In the genomic region with DNA sequence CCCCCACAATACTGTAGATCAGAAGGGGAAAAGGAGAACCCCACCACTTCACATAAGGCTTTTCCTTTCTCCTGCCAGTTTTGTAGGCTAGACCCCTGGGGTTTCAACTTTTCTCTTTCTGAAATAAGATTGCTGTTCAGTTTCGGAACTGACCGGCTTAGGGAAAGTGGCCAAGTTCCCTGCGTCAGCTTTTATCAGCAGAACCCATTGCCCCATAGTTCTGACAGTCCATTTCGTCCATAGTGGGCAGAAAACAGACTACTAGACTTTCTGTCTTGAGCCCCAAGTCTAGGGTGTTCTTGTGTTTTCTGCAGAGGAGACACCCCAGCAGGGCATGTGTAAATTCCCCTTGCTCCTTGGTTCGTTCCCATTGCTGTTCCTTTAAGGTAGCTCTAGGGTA, we compare ENCODE assay signal across 7 mouse cellular contexts.
DNase-seq lines count a peak whose midpoint lies in the region; ATAC-seq and TF ChIP-seq lines count a peak whose summit lies in the region.

No protein-coding gene starts in this region.

- no peaks in the 10 kb centered on the region for H3K27me3 ChIP-seq in lung, embryonic 14.5 days (ENCODE audit: insufficient read depth, low read length)
- H3K27me3 ChIP-seq in forebrain, embryonic 13.5 days, result no peaks in the 10 kb centered on the region
- no peaks in the 10 kb centered on the region for H3K27me3 ChIP-seq in limb, embryonic 13.5 days
- H3K27me3 ChIP-seq in neural tube, embryonic 14.5 days (ENCODE audit: control insufficient read depth, insufficient read depth, low read length), result no peaks in the 10 kb centered on the region

- H3K4me2 ChIP-seq in lung, embryonic 14.5 days, result peak overlapping the region; percentile 94
- H3K4me2 ChIP-seq in forebrain, embryonic 13.5 days, result peak overlapping the region; percentile 95
- peak overlapping the region; percentile 94 for H3K4me2 ChIP-seq in limb, embryonic 13.5 days (replicated peaks)
- peak overlapping the region; percentile 94 for H3K4me2 ChIP-seq in neural tube, embryonic 14.5 days (ENCODE audit: low read depth, low read length)

- H3K27ac ChIP-seq in lung, embryonic 14.5 days (ENCODE audit: low read depth), result no peak overlapping the region
- H3K27ac ChIP-seq in forebrain, embryonic 13.5 days, result no peak overlapping the region
- H3K27ac ChIP-seq in limb, embryonic 13.5 days, result no peak overlapping the region
- H3K27ac ChIP-seq in neural tube, embryonic 14.5 days (ENCODE audit: low read depth, low read length), result no peak overlapping the region

- no peaks in the 10 kb centered on the region for H3K9me3 ChIP-seq in lung, embryonic 14.5 days (ENCODE audit: low read depth, low read length)
- no peaks in the 10 kb centered on the region for H3K9me3 ChIP-seq in forebrain, embryonic 13.5 days (replicated peaks)
- no peaks in the 10 kb centered on the region for H3K9me3 ChIP-seq in limb, embryonic 13.5 days
- no peaks in the 10 kb centered on the region for H3K9me3 ChIP-seq in neural tube, embryonic 14.5 days (ENCODE audit: control insufficient read depth, low read length)

- no peak overlapping the region for H3K4me3 ChIP-seq in lung, embryonic 14.5 days (ENCODE audit: low read depth, low read length)
- peak overlapping the region; percentile 76 for H3K4me3 ChIP-seq in forebrain, embryonic 13.5 days
- peak overlapping the region; percentile 75 for H3K4me3 ChIP-seq in limb, embryonic 13.5 days
- H3K4me3 ChIP-seq in neural tube, embryonic 14.5 days (ENCODE audit: low read depth, low read length), result no peak overlapping the region

- peaks cover 15% of the 10 kb centered on the region for H3K4me1 ChIP-seq in lung, embryonic 14.5 days (ENCODE audit: insufficient read depth)
- peaks cover 37% of the 10 kb centered on the region for H3K4me1 ChIP-seq in forebrain, embryonic 13.5 days
- H3K4me1 ChIP-seq in limb, embryonic 13.5 days, result peaks cover 51% of the 10 kb centered on the region
- H3K4me1 ChIP-seq in neural tube, embryonic 14.5 days (ENCODE audit: control insufficient read depth, insufficient read depth, low read length), result peaks cover 8% of the 10 kb centered on the region

- DNase-seq in lung, embryonic 14.5 days, result no peak
- no peak for DNase-seq in lung, postnatal 36 days
- DNase-seq in thymus, postnatal 36 days, result no peak
- no peak for DNase-seq in urinary bladder, postnatal 10 days (ENCODE audit: low spot score)

- H3K36me3 ChIP-seq in lung, embryonic 14.5 days (ENCODE audit: insufficient read depth), result no peaks in the 10 kb centered on the region
- H3K36me3 ChIP-seq in forebrain, embryonic 13.5 days (ENCODE audit: poor library complexity, severe bottlenecking), result no peaks in the 10 kb centered on the region
- H3K36me3 ChIP-seq in limb, embryonic 13.5 days, result no peaks in the 10 kb centered on the region
- H3K36me3 ChIP-seq in neural tube, embryonic 14.5 days (ENCODE audit: control insufficient read depth, insufficient read depth, low read length), result no peaks in the 10 kb centered on the region

- 50% methylated on average over 5 of the region's 5 CpGs for WGBS in lung, embryonic 14.5 days
- 52% methylated on average over 5 of the region's 5 CpGs for WGBS in forebrain, embryonic 13.5 days
- WGBS in limb, embryonic 13.5 days, result 54% methylated on average over 5 of the region's 5 CpGs
- WGBS in neural tube, embryonic 14.5 days, result 70% methylated on average over 5 of the region's 5 CpGs

- TF ChIP-seq CTCF in lung, embryonic 14.5 days (IDR thresholded peaks at IDR 0.05; ENCODE audit: low read depth), result no peak

- no peak overlapping the region for H3K9ac ChIP-seq in lung, embryonic 14.5 days
- H3K9ac ChIP-seq in forebrain, embryonic 13.5 days, result 0 out of 2 replicates have a peak overlapping the region, but pooled peaks have one; percentile 82
- no peak overlapping the region for H3K9ac ChIP-seq in limb, embryonic 13.5 days
- H3K9ac ChIP-seq in neural tube, embryonic 14.5 days (replicated peaks; ENCODE audit: low read depth, low read length), result no peak overlapping the region

- ATAC-seq in lung, embryonic 14.5 days (ENCODE audit: insufficient read depth), result no peak
- ATAC-seq in forebrain, embryonic 13.5 days, result no peak
- ATAC-seq in limb, embryonic 13.5 days (ENCODE audit: low FRiP score, low read depth), result no peak
- no peak for ATAC-seq in neural tube, embryonic 14.5 days (ENCODE audit: low read depth)

Comparison
In these comparisons a context has a peak if more than half of its experiments do, and no peak if none do; other contexts are left out.
1. H3K4me3 ChIP-seq: peak in forebrain, embryonic 13.5 days (single experiment) and limb, embryonic 13.5 days (single experiment); none in lung, embryonic 14.5 days (single experiment) and neural tube, embryonic 14.5 days (single experiment).
2. Peak in every context shown above with its lines, with median percentiles within 50 percentile points of each other: H3K4me2 ChIP-seq.